29 mouse cellular contexts compared by ENCODE assay signal in the genomic region with DNA sequence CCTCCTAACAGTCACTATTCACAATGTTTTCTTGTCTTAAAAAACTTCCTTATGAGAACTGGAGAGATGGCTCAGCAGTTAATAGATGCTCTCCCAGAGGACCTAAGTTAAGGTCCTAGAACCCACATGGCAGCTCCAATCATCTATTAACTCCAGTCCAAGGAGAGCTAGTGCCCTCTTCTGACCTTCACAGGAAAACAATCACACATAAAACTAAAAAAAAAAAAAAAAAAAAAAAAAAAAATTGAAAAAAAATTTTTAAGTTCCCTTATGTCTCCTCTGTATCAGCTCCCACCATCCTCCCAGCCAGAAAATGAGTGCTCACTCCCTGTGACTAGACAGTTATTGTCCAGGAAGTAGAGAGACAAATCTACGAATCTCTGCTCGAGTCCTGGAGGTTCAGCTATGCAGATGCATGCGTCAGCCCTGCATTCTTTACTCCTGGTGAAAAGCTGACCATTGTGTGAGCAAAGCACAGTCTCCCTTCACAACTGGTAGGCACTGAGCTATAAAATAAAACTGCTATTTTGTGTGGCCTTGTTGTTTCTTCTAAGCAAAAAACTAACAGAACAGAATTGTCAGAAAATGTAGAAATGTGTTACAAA. TPM values are rescaled to one million over a fixed set of nuclear protein-coding genes. Genes with fewer than 3 reads are reported as not detected.
A peak's percentile ranks its signal among the peaks of the same experiment; 100 is the strongest.
DNase-seq lines count a peak whose midpoint lies in the region; ATAC-seq and TF ChIP-seq lines count a peak whose summit lies in the region.
"Had no signal": no experiment of that assay in that cellular context is flagged by ENCODE, and none has a peak within 500 bp of the region (broad histone marks: within the 10 kb centered on the region; RNA-seq: fewer than 3 reads in every experiment).

No protein-coding gene starts in this region.

- no peaks in the 10 kb centered on the region for H3K27me3 ChIP-seq in kidney, postnatal 0 days (ENCODE audit: insufficient read depth, low read length)
- H3K27me3 ChIP-seq in kidney, embryonic 16.5 days (ENCODE audit: insufficient read depth, low read length): no peaks in the 10 kb centered on the region
- no peaks in the 10 kb centered on the region for H3K27me3 ChIP-seq in midbrain, postnatal 0 days (ENCODE audit: insufficient read depth, low read length)
- H3K27me3 ChIP-seq: embryonic facial prominence, embryonic 13.5 days; forebrain, embryonic 12.5 days; forebrain, embryonic 15.5 days had no signal

- H3K9me3 ChIP-seq in kidney, postnatal 0 days (replicated peaks; ENCODE audit: low read length): no peaks in the 10 kb centered on the region
- no peaks in the 10 kb centered on the region for H3K9me3 ChIP-seq in kidney, embryonic 16.5 days (ENCODE audit: low read length)
- H3K9me3 ChIP-seq in midbrain, postnatal 0 days (ENCODE audit: low read length): no peaks in the 10 kb centered on the region
- H3K9me3 ChIP-seq: embryonic facial prominence, embryonic 10.5 days; embryonic facial prominence, embryonic 13.5 days; forebrain, embryonic 12.5 days; forebrain, embryonic 15.5 days; G1E had no signal

- H3K4me1 ChIP-seq in kidney, postnatal 0 days (replicated peaks; ENCODE audit: insufficient read depth, low read length): no peaks in the 10 kb centered on the region
- no peaks in the 10 kb centered on the region for H3K4me1 ChIP-seq in kidney, embryonic 16.5 days (ENCODE audit: insufficient read depth, low read length)
- H3K4me1 ChIP-seq in midbrain, postnatal 0 days (ENCODE audit: insufficient read depth, low read length): no peaks in the 10 kb centered on the region
- H3K4me1 ChIP-seq: embryonic facial prominence, embryonic 10.5 days; embryonic facial prominence, embryonic 13.5 days; forebrain, embryonic 12.5 days; forebrain, embryonic 15.5 days had no signal

- no peak overlapping the region for H3K27ac ChIP-seq in kidney, postnatal 0 days
- H3K27ac ChIP-seq in kidney, embryonic 16.5 days (ENCODE audit: low read length): no peak overlapping the region
- no peak overlapping the region for H3K27ac ChIP-seq in midbrain, postnatal 0 days (ENCODE audit: low read depth, low read length)
- H3K27ac ChIP-seq: embryonic facial prominence, embryonic 10.5 days; embryonic facial prominence, embryonic 13.5 days; forebrain, embryonic 12.5 days; forebrain, embryonic 15.5 days; hindbrain, embryonic 14.5 days; hindbrain, postnatal 0 days had no signal

- no peak overlapping the region for H3K9ac ChIP-seq in kidney, postnatal 0 days (ENCODE audit: low read depth, low read length)
- no peak overlapping the region for H3K9ac ChIP-seq in kidney, embryonic 16.5 days (replicated peaks; ENCODE audit: low read length)
- H3K9ac ChIP-seq in midbrain, postnatal 0 days (replicated peaks; ENCODE audit: low read length, poor library complexity, severe bottlenecking): no peak overlapping the region
- H3K9ac ChIP-seq: embryonic facial prominence, embryonic 13.5 days; forebrain, embryonic 12.5 days; forebrain, embryonic 15.5 days; hindbrain, embryonic 14.5 days had no signal

- DNase-seq in heart, adult 11 months: peak; percentile 59
- no peak for DNase-seq in heart, postnatal 14 days
- DNase-seq in kidney, postnatal 0 days (ENCODE audit: low spot score): no peak
- DNase-seq in ES-CJ7 (ENCODE audit: low read depth, low spot score) (peak; percentile 19), R1 (ENCODE audit: low read depth, low spot score) (peak; percentile 59)
- no peak for DNase-seq in left cerebral cortex, postnatal 4 days
- DNase-seq in midbrain, postnatal 0 days (ENCODE audit: low spot score): no peak
- DNase-seq: adrenal gland, adult 8-10 months; adrenal gland, postnatal 25 days; B cell, adult 2 months; cerebellum, adult 11-12 months; cerebellum, adult 8-10 months; cerebellum, postnatal 10 days; cerebellum, postnatal 36 days; embryo, embryonic 11 days; gastrocnemius, postnatal 25 days; heart, postnatal 4 days had no signal

- intact Hi-C loops in heart, postnatal 14 days (cut with DNase I): no loop called here
- intact Hi-C loops in left cerebral cortex, postnatal 4 days (cut with DNase I): loop anchor here (10.0 kb wide), 1 partner anchor 104 kb away; no protein-coding TSS in a partner anchor

- peaks cover 11% of the 10 kb centered on the region; the same call in 1 of the 2 replicates for H3K36me3 ChIP-seq in kidney, postnatal 0 days (ENCODE audit: insufficient read depth, low read length)
- peaks cover 43% of the 10 kb centered on the region for H3K36me3 ChIP-seq in kidney, embryonic 16.5 days (ENCODE audit: insufficient read depth, low read length)
- H3K36me3 ChIP-seq in midbrain, postnatal 0 days (ENCODE audit: insufficient read depth, low read length): peaks cover 22% of the 10 kb centered on the region

- WGBS in kidney, postnatal 0 days: 56% methylated on average over 3 of the region's 3 CpGs
- WGBS in kidney, embryonic 16.5 days: 69% methylated on average over 3 of the region's 3 CpGs
- 41% methylated on average over 3 of the region's 3 CpGs for WGBS in midbrain, postnatal 0 days

- ATAC-seq in kidney, postnatal 0 days (replicated peaks; ENCODE audit: low FRiP score, low read depth): no peak
- no peak for ATAC-seq in kidney, embryonic 16.5 days (ENCODE audit: low FRiP score, low TSS enrichment)
- no peak for ATAC-seq in midbrain, postnatal 0 days (ENCODE audit: low FRiP score)
- ATAC-seq: activated CD4-positive, CD25-positive, alpha-beta regulatory T cell, adult 4 months; forebrain, embryonic 15.5 days; hindbrain, postnatal 0 days; inflammation-experienced regulatory T-cells, adult 6 months had no signal

- no peak overlapping the region for H3K4me2 ChIP-seq in kidney, postnatal 0 days (ENCODE audit: low read length)
- no peak overlapping the region for H3K4me2 ChIP-seq in kidney, embryonic 16.5 days (replicated peaks; ENCODE audit: low read depth, low read length)
- H3K4me2 ChIP-seq in midbrain, postnatal 0 days (ENCODE audit: low read depth, low read length, poor library complexity, severe bottlenecking): no peak overlapping the region
- H3K4me2 ChIP-seq: embryonic facial prominence, embryonic 13.5 days; forebrain, embryonic 12.5 days; forebrain, embryonic 15.5 days; heart, embryonic 11.5 days; hindbrain, embryonic 14.5 days had no signal

- TF ChIP-seq CTCF in kidney, postnatal 0 days (IDR thresholded peaks at IDR 0.05; ENCODE audit: low read depth): peak; percentile 26; the same call in 1 of the 2 replicates
- TF ChIP-seq CTCF in midbrain, postnatal 0 days (IDR thresholded peaks at IDR 0.05): no peak

- no peak overlapping the region for H3K4me3 ChIP-seq in kidney, postnatal 0 days (replicated peaks; ENCODE audit: low read depth, low read length)
- no peak overlapping the region for H3K4me3 ChIP-seq in kidney, embryonic 16.5 days (ENCODE audit: low read length)
- no peak overlapping the region for H3K4me3 ChIP-seq in midbrain, postnatal 0 days (ENCODE audit: low read depth, low read length)
- H3K4me3 ChIP-seq: embryonic facial prominence, embryonic 10.5 days; embryonic facial prominence, embryonic 13.5 days; erythroblast, embryonic 14.5 days; forebrain, embryonic 12.5 days; forebrain, embryonic 15.5 days had no signal

RNA-seq across cellular contexts. Expression of gene Sos1, which starts 29.7 kb away (rescaled TPM):
- total RNA-seq in heart, postnatal 14 days (2021): 10 to 100 TPM; 14.1 to 15.6 TPM
- polyA plus RNA-seq in kidney, postnatal 0 days (2015; fragmentation: Nextera tagmentation; extraction: Ambion mirVana): 4.3 and 4.8 TPM in 2 replicates
- polyA plus RNA-seq in kidney, embryonic 16.5 days (2015; fragmentation: Nextera tagmentation; extraction: Ambion mirVana): 3.9 and 4.6 TPM in 2 replicates
- total RNA-seq in left cerebral cortex, postnatal 4 days (2021): 10 to 100 TPM; 43.5 to 45.9 TPM
- 29.0 and 34.3 TPM in 2 replicates for total RNA-seq in midbrain, postnatal 0 days (2014; rRNA removed)
- polyA plus RNA-seq in midbrain, postnatal 0 days (2015; fragmentation: Nextera tagmentation; extraction: Ambion mirVana): 6.2 and 7.2 TPM in 2 replicates

Comparison
In these comparisons a context has a peak if more than half of its experiments do, and no peak if none do; other contexts are left out.
1. DNase-seq: peak in heart, adult 11 months (single experiment), ES-CJ7 (single experiment) and R1 (single experiment); none in heart, postnatal 14 days (0 of 2), kidney, postnatal 0 days (single experiment), left cerebral cortex, postnatal 4 days (single experiment) and midbrain, postnatal 0 days (single experiment).